Mouse (Mus musculus) left cerebral cortex, postnatal 36 days (tissue): ENCODE measurements at regions not wholly inside any gene's neighbourhood (a gene's known extent, or its start where the extent isn't known, plus 50 kb on each side); places are given as distances from the start of the nearest gene placed in this dataset.

ENCODE experiments used
- DNase-seq, 2 experiments: peaks; one replicate each; pipeline ENCODE4 v3.0.0; 2021 to 2022; ENCODE audit warnings: low spot score in 2 of 2, mixed read lengths in 1 of 2
- intact Hi-C: fragments of 180-260 bp; cut with DNase I; formaldehyde crosslinking; loops from one replicate; pipeline ENCODE4 v1.15.1; 2025

DNA sequence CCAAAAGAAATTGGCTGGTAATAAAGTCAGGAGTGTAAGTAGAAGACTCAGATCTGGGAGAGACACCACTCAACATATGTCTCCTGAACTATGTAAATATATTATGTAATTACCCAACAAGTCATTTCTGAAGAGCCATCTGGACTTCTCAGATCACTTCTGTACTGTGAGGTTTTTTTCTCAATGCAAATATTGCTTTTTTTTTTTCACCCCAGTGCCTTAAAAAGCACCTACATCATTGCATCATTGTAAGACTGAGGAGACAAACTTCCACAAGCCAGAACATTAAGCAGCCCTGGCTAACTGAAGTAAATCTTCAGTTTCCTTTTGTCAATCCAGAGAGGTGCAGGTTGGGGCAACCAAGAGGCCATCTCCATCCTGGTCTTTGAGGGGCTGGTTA, 55.8 kb upstream of the Adtrp start:
- DNase-seq: peak in 1 of 2 experiments; percentile 30
- intact Hi-C loops: loop anchor here (5.0 kb wide), 3 partner anchors 81 to 156 kb away; partner anchors contain the start of gene Hivep1

- no peak for DNase-seq
- intact Hi-C loops: loop anchor here (5.0 kb wide), 3 partner anchors 78 to 153 kb away; partner anchors contain the start of gene Hivep1
Observed at GRCm38 (mm10) chr13:41899837-41900463, 52.5 kb upstream of the Adtrp start.

- DNase-seq: no peak
- intact Hi-C loops: no loop called here
Observed at GRCm38 (mm10) chr13:41899281-41899680, 51.8 kb upstream of the Adtrp start.

- DNase-seq: no peak
- intact Hi-C loops: no loop called here
Observed at GRCm38 (mm10) chr13:41897481-41898317, 50.2 kb upstream of the Adtrp start.
